7 mouse cellular contexts compared by ENCODE assay signal in genomic region chr12:64968067-64968466, GRCm38 (mm10). TPM values are rescaled to one million over a fixed set of nuclear protein-coding genes. Genes with fewer than 3 reads are reported as not detected.
DNase-seq lines count a peak whose midpoint lies in the region; ATAC-seq and TF ChIP-seq lines count a peak whose summit lies in the region.

No protein-coding gene starts in this region.

- peaks cover 10% of the 10 kb centered on the region for H3K4me1 ChIP-seq in lung, postnatal 0 days (ENCODE audit: insufficient read depth, low read depth, low read length)
- H3K4me1 ChIP-seq in embryonic fibroblast, embryonic 13.5 days (ENCODE audit: control insufficient read depth, insufficient read depth, low read length): peaks cover 9% of the 10 kb centered on the region; the same call in 1 of the 2 replicates
- peaks cover 36% of the 10 kb centered on the region for H3K4me1 ChIP-seq in limb, embryonic 12.5 days (replicated peaks)
- H3K4me1 ChIP-seq in stomach, embryonic 14.5 days (ENCODE audit: control insufficient read depth, insufficient read depth, low read length): peaks cover 14% of the 10 kb centered on the region

- no peaks in the 10 kb centered on the region for H3K27me3 ChIP-seq in lung, postnatal 0 days (replicated peaks; ENCODE audit: insufficient read depth, low read length)
- no peaks in the 10 kb centered on the region for H3K27me3 ChIP-seq in limb, embryonic 12.5 days
- no peaks in the 10 kb centered on the region for H3K27me3 ChIP-seq in stomach, embryonic 14.5 days (ENCODE audit: control insufficient read depth, insufficient read depth, low read length)

- no peak for TF ChIP-seq POLR2A in embryonic fibroblast, embryonic 13.5 days (IDR thresholded peaks at IDR 0.05; ENCODE audit: low read depth, low read length)

- H3K9ac ChIP-seq in lung, postnatal 0 days (replicated peaks; ENCODE audit: low read depth): no peak overlapping the region
- 0 out of 2 replicates have a peak overlapping the region, but pooled peaks have one; percentile 86 for H3K9ac ChIP-seq in limb, embryonic 12.5 days (replicated peaks)
- peak overlapping the region; percentile 31; the same call in 1 of the 2 replicates for H3K9ac ChIP-seq in stomach, embryonic 14.5 days (replicated peaks; ENCODE audit: low read depth, low read length)

- peak; percentile 21 for DNase-seq in lung, postnatal 0 days (ENCODE audit: low spot score)
- DNase-seq in lung, adult 18-20 months: no peak
- no peak for DNase-seq in layer of hippocampus, adult 9-11 months
- DNase-seq in adipocyte (ENCODE audit: low spot score): no peak

- H3K4me3 ChIP-seq in lung, postnatal 0 days (ENCODE audit: low read depth, low read length): peak overlapping the region; percentile 99
- H3K4me3 ChIP-seq in embryonic fibroblast, embryonic 13.5 days (ENCODE audit: insufficient read depth, low read length): peak overlapping the region; percentile 75
- peak overlapping the region; percentile 85 for H3K4me3 ChIP-seq in limb, embryonic 12.5 days (replicated peaks)
- H3K4me3 ChIP-seq in stomach, embryonic 14.5 days (ENCODE audit: low read depth, low read length): peak overlapping the region; percentile 90

- H3K27ac ChIP-seq in lung, postnatal 0 days (ENCODE audit: low read length): no peak overlapping the region
- H3K27ac ChIP-seq in embryonic fibroblast, embryonic 13.5 days (ENCODE audit: insufficient read depth, low read length): no peak overlapping the region
- H3K27ac ChIP-seq in limb, embryonic 12.5 days: no peak overlapping the region
- no peak overlapping the region for H3K27ac ChIP-seq in stomach, embryonic 14.5 days (ENCODE audit: low read length)

- no peaks in the 10 kb centered on the region for H3K9me3 ChIP-seq in lung, postnatal 0 days (ENCODE audit: low read length)
- no peaks in the 10 kb centered on the region for H3K9me3 ChIP-seq in limb, embryonic 12.5 days
- H3K9me3 ChIP-seq in stomach, embryonic 14.5 days (ENCODE audit: control insufficient read depth, low read depth, low read length): no peaks in the 10 kb centered on the region

- 8% methylated on average over 2 of the region's 2 CpGs for WGBS in lung, postnatal 0 days
- WGBS in limb, embryonic 12.5 days: 4% methylated on average over 2 of the region's 2 CpGs
- 1% methylated on average over 2 of the region's 2 CpGs for WGBS in stomach, embryonic 14.5 days

- peak overlapping the region; percentile 82 for H3K4me2 ChIP-seq in lung, postnatal 0 days (replicated peaks; ENCODE audit: low read depth, low read length)
- H3K4me2 ChIP-seq in limb, embryonic 12.5 days: peak overlapping the region; percentile 98
- peak overlapping the region; percentile 95 for H3K4me2 ChIP-seq in stomach, embryonic 14.5 days (replicated peaks; ENCODE audit: low read depth, low read length)

- H3K36me3 ChIP-seq in lung, postnatal 0 days (ENCODE audit: insufficient read depth, low read length): no peaks in the 10 kb centered on the region
- H3K36me3 ChIP-seq in limb, embryonic 12.5 days: no peaks in the 10 kb centered on the region
- no peaks in the 10 kb centered on the region for H3K36me3 ChIP-seq in stomach, embryonic 14.5 days (ENCODE audit: control insufficient read depth, insufficient read depth, low read length)

- no peak for TF ChIP-seq EP300 in lung, postnatal 0 days (IDR thresholded peaks at IDR 0.05)

- TF ChIP-seq CTCF in lung, postnatal 0 days (IDR thresholded peaks at IDR 0.05): no peak
- no peak for TF ChIP-seq CTCF in embryonic fibroblast, embryonic 13.5 days (IDR thresholded peaks at IDR 0.05; ENCODE audit: borderline replicate concordance, insufficient read depth, low read length)

- no peak for ATAC-seq in lung, postnatal 0 days
- ATAC-seq in limb, embryonic 12.5 days (ENCODE audit: insufficient number of reproducible peaks, insufficient read depth, low FRiP score, low TSS enrichment, low read depth): no peak
- ATAC-seq in stomach, embryonic 14.5 days (ENCODE audit: insufficient number of reproducible peaks, insufficient read depth, low FRiP score, low read depth): no peak

RNA-seq across cellular contexts. Expression of gene Togaram1, which starts 2.5 kb away (rescaled TPM):
- polyA plus RNA-seq in lung, postnatal 0 days (2015; fragmentation: Nextera tagmentation; extraction: Ambion mirVana): 18.2 and 20.5 TPM in 2 replicates
- polyA plus RNA-seq in embryonic fibroblast, embryonic 13.5 days (2011; ENCODE audit: insufficient read length, low read depth, missing spikeins): 25.6 and 26.2 TPM in 2 replicates
- 29.6 and 31.0 TPM in 2 replicates for polyA plus RNA-seq in limb, embryonic 12.5 days (2016; fragmentation: Nextera tagmentation; extraction: Ambion mirVana)
- polyA plus RNA-seq in stomach, embryonic 14.5 days (2014; fragmentation: Nextera tagmentation; extraction: Ambion mirVana): 39.0 and 44.9 TPM in 2 replicates

RNA-seq across cellular contexts. Expression of gene Klhl28, which starts 2.7 kb away (rescaled TPM):
- 14.0 and 14.1 TPM in 2 replicates for polyA plus RNA-seq in lung, postnatal 0 days (2015; fragmentation: Nextera tagmentation; extraction: Ambion mirVana)
- 13.0 and 14.2 TPM in 2 replicates for polyA plus RNA-seq in embryonic fibroblast, embryonic 13.5 days (2011; ENCODE audit: insufficient read length, low read depth, missing spikeins)
- polyA plus RNA-seq in limb, embryonic 12.5 days (2016; fragmentation: Nextera tagmentation; extraction: Ambion mirVana): 9.9 and 10.8 TPM in 2 replicates
- 18.2 TPM in 2 replicates for polyA plus RNA-seq in stomach, embryonic 14.5 days (2014; fragmentation: Nextera tagmentation; extraction: Ambion mirVana)

RNA-seq across cellular contexts. Expression of gene Gm527, which starts 50.4 kb away (rescaled TPM):
- 2.5 and 3.2 TPM in 2 replicates for polyA plus RNA-seq in lung, postnatal 0 days (2015; fragmentation: Nextera tagmentation; extraction: Ambion mirVana)
- 4.8 and 5.6 TPM in 2 replicates for polyA plus RNA-seq in embryonic fibroblast, embryonic 13.5 days (2011; ENCODE audit: insufficient read length, low read depth, missing spikeins)
- polyA plus RNA-seq in limb, embryonic 12.5 days (2016; fragmentation: Nextera tagmentation; extraction: Ambion mirVana): 3.8 and 4.9 TPM in 2 replicates
- 3.1 and 3.6 TPM in 2 replicates for polyA plus RNA-seq in stomach, embryonic 14.5 days (2014; fragmentation: Nextera tagmentation; extraction: Ambion mirVana)
